8 mouse cellular contexts compared by ENCODE assay signal in the genomic region with DNA sequence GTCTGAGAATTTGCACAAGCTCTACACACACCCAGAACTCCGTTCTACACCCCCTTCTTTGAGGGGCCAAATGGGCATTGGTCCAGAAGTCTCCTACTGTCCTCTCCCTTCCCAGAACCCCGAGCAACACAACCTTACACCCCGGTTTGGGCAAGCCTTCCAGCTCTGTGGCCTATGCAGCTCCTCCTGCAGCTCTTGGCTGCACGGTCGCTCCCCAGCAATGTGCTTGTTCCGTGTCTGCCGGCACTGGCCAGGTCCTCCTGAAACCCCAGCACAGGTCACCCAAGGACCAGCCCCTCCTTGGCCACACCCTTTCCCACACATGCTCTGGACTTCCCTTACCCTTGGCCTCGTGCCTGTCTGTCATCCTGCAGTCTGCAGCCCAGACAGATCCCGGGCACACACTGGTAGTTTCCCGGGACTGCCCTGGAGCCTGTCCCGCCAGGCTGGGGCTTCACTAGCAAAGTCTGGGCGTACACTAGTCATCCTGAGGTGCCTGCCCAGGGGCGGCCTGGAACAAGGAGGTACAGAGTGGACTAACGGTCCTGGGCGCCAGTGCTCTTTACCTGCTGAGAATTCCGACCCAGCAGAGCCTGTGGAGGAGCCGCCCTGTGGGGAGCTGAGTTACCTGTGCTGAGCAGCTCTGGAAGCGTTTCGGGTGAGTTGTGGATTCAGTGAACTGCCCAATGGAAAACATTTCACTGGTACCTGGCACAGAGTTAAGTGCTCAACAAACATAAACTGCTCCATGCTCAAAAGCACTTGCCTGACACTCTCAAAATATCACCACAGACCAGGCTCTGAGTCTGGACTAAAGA. TPM values are rescaled to one million over a fixed set of nuclear protein-coding genes. Genes with fewer than 3 reads are reported as not detected.
DNase-seq lines count a peak whose midpoint lies in the region; ATAC-seq lines count a peak whose summit lies in the region.

No protein-coding gene starts in this region.

- no peak overlapping the region for H3K4me2 ChIP-seq in forebrain, embryonic 16.5 days (ENCODE audit: low read length)

- peak; percentile 47 for DNase-seq in urinary bladder, adult 2 months (ENCODE audit: low spot score)
- DNase-seq in urinary bladder, postnatal 10 days (ENCODE audit: low spot score), result no peak
- peak; percentile 71 for DNase-seq in heart, postnatal 4 days
- peak; percentile 75 to 78 for DNase-seq in lung, adult 18-20 months
- no peak for DNase-seq in T-cell, adult 2 months (ENCODE audit: low spot score)
- DNase-seq in left cerebral cortex, adult 9 months (ENCODE audit: low spot score in 2 of 2), result no peak
- DNase-seq in spleen, adult 18-20 months, result no peak

- no peak overlapping the region for H3K4me3 ChIP-seq in forebrain, embryonic 16.5 days (replicated peaks; ENCODE audit: low read length)

- H3K9me3 ChIP-seq in forebrain, embryonic 16.5 days (ENCODE audit: control insufficient read depth, low read length), result no peaks in the 10 kb centered on the region

- peak; percentile 9; the same call in 1 of the 2 replicates for ATAC-seq in forebrain, embryonic 16.5 days

- H3K27ac ChIP-seq in forebrain, embryonic 16.5 days (ENCODE audit: low read length), result no peak overlapping the region

- no peak overlapping the region for H3K9ac ChIP-seq in forebrain, embryonic 16.5 days (replicated peaks; ENCODE audit: low read depth, low read length)

- H3K4me1 ChIP-seq in forebrain, embryonic 16.5 days (replicated peaks; ENCODE audit: control insufficient read depth, insufficient read depth, low read length), result peaks cover 38% of the 10 kb centered on the region

- 74% methylated on average over 19 of the region's 19 CpGs for WGBS in forebrain, embryonic 16.5 days

- H3K27me3 ChIP-seq in forebrain, embryonic 16.5 days (replicated peaks; ENCODE audit: control insufficient read depth, insufficient read depth, low read length), result no peaks in the 10 kb centered on the region

- H3K36me3 ChIP-seq in forebrain, embryonic 16.5 days (ENCODE audit: control insufficient read depth, insufficient read depth), result no peaks in the 10 kb centered on the region

RNA-seq across cellular contexts. Expression of gene H2afy, which starts 22.5 kb away (rescaled TPM):
- 141 and 146 TPM in 2 replicates for polyA plus RNA-seq in urinary bladder, adult 2 months (2012; rRNA removed)
- polyA plus RNA-seq in forebrain, embryonic 16.5 days (2015; fragmentation: Nextera tagmentation; extraction: Ambion mirVana), result 370 and 392 TPM in 2 replicates
- total RNA-seq in heart, postnatal 4 days (2021), result 10 to 100 TPM; 84.6 to 91.3 TPM

Comparison
In these comparisons a context has a peak if more than half of its experiments do, and no peak if none do; other contexts are left out.
1. DNase-seq: peak in urinary bladder, adult 2 months (single experiment), heart, postnatal 4 days (single experiment) and lung, adult 18-20 months (2 of 2); none in urinary bladder, postnatal 10 days (single experiment), T-cell, adult 2 months (single experiment), left cerebral cortex, adult 9 months (0 of 2) and spleen, adult 18-20 months (0 of 2).